Mouse (Mus musculus): ENCODE results near the gene Nlgn2.
A peak's percentile ranks its signal among the peaks of the same experiment; 100 is the strongest.

Nlgn2 gene

GRCm38 (mm10) chr11:69795168-69795982 lies 42.2 kb downstream of the Nlgn2 start, which contains the start of gene Chrnb1:
Gene Chrnb1 (minus strand): TSS chr11:69795943.
- DNase-seq (ENCODE audit: low read depth) = peak; percentile 89

DNA sequence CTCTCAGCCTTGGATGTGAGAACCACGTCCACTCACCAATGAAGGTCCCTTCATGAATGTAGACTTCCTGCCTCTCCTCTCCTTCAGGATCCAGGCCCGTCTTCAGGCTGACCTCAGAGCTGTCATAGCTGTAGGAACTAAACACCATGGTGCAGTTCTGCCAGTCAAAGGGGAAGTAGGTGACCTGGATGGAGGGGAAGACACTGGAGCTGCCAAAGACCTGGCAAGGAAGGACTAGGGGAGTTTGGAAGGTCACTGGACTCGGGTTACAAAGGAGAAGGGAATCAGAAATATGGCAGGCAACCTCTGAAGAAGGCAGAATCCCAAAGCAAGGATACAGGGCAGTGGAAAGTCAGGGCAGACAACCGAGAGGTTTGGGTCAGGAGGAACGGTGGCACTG lies 44.2 kb downstream of the Nlgn2 start:
- DNase-seq (ENCODE audit: low read depth) = no peak

DNA sequence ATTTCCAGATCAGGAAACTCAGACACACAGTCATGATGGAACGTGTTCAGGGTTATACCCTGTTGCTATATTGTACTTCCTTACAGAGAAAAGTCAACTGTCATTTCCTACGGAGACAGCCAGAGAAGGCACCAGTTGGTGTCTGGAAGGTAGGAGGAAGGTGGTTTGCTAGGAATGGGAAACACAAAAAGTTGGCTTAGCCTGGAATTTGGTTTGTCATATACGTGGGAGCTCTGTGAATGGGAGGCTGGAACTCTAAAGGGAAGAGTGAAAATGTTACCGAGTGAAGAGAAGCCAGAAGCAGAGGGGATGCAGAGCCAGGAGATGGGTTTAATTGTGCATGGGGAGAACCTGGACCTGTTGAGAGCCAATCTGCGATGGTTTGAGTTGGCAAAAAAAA lies 46.2 kb downstream of the Nlgn2 start:
- no peak for DNase-seq (ENCODE audit: low read depth)

GRCm38 (mm10) chr11:69789431-69789830 lies 48.2 kb downstream of the Nlgn2 start:
- DNase-seq (ENCODE audit: low read depth) = no peak

DNA sequence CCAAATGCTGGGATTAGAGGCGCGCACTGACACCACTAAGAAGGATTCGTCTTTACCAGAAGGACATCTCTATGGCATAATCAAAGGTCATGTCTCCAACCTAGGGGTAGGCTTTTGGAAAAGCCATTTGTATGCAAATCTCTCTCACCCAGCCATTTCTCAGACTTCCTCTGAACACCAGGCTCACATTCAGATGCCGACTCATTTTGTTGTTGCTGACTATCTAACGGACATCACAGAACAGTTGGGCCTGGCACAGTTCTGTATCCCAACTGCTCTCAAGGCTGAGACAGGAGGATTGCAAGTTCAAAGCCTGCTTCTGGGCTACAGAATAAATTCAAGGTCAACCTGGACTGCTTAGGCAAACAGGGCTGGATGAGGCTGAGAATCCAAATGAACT lies 50.3 kb downstream of the Nlgn2 start:
- DNase-seq (ENCODE audit: low read depth) = no peak

DNA sequence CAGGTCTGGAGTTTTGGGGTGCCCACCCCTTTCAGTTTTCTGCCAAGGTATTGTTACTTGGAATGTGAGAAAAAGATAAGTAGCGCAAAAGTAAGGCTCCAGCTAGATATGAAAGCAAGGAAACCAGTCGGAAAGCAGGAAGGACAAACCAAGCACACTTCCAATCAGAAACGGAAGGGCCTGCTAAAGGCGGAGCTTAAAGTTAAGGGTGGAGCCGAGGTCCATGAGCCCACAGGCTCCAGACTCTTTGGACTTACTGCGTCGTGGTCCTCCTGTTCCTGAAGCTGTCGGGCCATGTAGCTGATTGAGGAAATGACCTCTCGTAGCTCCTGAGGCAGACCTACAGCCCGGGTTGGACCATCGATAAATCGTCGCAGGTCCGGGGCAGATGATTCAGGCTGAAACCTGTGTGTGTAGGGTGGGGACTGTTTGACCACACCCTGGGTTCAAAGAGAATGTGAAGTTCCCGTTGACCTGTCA lies 52.8 kb downstream of the Nlgn2 start:
- DNase-seq (ENCODE audit: low read depth) = no peak

DNA sequence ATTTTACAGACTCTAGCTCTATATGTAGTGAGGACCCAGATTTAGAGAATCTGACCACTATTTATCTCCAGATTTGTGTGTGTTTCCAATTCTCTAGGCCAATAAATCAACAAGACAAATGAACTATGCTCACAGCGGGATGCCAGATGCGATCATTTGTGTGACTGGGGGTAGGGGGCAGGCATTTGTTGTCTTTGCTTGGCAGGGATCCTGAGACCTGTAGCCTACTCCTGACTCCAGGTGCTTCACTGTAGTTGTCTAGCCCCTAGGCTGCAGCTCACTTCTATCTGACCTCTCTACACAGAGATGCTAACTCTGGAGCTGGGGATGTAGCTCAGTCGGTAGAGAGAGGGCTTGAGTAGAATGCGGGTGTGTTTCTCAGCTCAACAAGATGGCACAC lies 55.8 kb downstream of the Nlgn2 start:
- no peak for DNase-seq (ENCODE audit: low read depth)

GRCm38 (mm10) chr11:69778985-69779384 lies 58.6 kb downstream of the Nlgn2 start:
- no peak for DNase-seq (ENCODE audit: low read depth)

GRCm38 (mm10) chr11:69778258-69778982 lies 59.2 kb downstream of the Nlgn2 start:
- DNase-seq (ENCODE audit: low read depth) = no peak

DNA sequence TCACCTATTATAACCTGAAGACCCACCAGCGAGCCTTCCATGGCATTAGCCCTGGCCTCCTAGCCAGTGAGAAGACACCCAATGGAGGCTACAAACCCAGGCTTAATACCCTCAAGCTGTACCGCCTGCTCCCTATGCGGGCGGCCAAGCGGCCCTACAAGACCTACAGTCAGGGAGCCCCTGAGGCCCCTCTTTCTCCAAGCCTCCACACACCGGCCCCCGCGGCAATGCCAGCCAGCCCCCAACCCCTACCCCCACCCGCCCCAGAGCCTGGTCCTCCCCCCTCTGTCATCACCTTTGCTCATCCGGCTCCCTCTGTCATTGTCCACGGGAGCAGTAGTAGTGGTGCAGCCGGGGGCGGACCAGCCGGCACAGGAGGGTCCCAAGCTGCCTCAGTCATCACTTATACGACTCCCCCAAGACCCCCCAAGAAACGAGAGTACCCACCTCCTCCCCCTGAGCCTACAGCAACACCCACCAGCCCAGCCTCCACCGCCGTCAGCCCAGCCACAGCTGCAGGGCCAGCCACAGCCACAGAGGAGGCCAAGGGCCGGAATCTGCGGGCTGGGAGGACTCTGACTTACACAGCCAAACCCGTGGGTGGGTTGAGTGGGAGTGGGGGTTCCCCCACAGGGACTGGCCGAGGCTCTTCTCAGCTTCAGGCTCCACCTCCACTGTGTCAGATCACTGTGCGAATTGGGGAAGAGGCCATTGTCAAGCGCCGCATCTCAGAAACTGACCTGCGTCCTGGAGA lies 59.9 kb downstream of the Nlgn2 start:
- no peak for DNase-seq (ENCODE audit: low read depth)

DNA sequence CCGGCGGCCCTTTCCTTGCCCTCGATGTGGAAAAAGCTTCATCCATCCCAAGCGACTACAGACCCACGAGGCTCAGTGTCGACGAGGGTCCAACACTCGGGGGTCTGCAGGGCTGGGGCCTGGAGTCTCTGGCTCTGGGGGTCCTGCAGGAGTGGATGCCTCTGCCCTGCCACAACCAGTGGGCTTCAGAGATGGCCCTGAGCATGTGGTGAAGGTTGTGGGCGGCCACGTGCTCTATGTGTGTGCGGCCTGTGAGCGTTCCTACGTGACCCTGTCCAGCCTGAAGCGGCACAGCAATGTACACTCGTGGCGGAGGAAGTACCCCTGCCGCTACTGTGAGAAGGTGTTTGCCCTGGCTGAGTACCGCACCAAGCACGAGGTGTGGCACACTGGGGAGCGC lies 61.1 kb downstream of the Nlgn2 start:
- DNase-seq (ENCODE audit: low read depth) = no peak

DNA sequence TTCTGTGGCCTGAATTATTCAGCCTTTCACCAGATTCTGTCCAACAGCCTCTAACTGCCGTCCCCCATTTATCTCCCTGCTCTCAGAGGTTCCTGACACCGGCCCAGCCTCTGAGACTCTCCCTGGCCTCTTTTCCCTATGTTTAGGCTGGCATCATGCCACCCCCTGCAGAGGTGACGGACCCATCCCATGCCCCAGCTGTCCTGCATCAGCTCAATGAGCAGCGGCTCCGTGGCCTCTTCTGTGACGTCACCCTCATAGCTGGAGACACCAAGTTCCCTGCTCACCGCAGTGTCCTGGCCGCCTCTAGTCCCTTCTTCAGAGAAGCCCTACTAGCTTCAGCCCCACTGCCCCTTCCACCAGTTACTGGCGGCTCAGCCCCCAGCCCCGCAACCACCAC lies 61.9 kb downstream of the Nlgn2 start:
- DNase-seq (ENCODE audit: low read depth) = no peak

GRCm38 (mm10) chr11:69774961-69775360 lies 62.6 kb downstream of the Nlgn2 start:
- DNase-seq (ENCODE audit: low read depth) = no peak
